Mouse (Mus musculus): ENCODE results near the gene Rnase2b. TPM values are rescaled to one million over a fixed set of nuclear protein-coding genes. Genes with fewer than 3 reads are reported as not detected.
"Not testable (repeated sequence)": the region's sequence is repeated elsewhere in the genome, so short reads cannot be mapped to it uniquely, and the experiment has no call there.

Rnase2b gene
- polyA plus RNA-seq (2012; rRNA removed): not detected in 2 replicates

DNA sequence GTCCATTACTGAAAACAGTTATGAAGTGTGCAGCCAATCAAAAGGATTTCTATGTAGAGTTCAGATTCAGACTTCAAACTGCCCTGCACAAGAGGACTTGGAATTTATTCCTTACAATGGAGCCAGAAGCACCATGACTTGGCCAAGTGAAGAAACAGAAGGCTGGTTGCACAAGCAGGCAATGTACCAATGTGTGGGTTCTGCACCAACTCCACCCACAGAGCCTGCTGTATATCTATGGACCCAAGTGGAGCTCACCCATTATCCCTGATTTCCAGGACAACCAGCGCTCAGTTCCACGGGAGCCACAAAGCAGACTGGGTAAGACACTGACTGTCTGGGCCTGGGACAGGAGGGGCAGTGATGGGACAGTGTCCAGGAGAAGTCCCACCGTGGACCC lies at the start of gene Rnase2b:
Gene Rnase2b (plus strand): TSS at position 285 of the 400 bp plus-strand sequence.
- DNase-seq (ENCODE audit: extremely low spot score in 1 of 2, low spot score in 1 of 2): not testable (repeated sequence)

DNA sequence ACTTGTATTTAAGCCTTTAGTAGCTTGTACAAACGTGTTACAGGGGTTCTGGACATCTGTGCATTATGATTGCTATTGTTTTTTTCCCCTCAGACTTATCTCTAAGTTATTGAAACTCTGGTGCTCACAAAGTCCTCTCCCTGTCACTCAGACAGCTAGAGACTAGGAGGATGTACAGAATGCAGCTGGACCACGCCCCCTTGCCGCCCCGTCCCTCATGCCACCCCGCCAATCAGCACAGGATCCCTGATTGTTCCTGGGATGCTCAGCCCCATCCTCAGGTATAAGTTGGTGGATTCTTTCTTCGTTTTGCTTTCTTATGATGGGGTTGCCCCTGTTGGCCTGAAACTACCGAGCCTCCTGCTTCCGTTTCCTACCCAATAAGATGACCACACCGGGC lies 48.6 kb upstream of the Rnase2b start:
- DNase-seq (ENCODE audit: extremely low spot score in 1 of 2, low spot score in 1 of 2): no peak

DNA sequence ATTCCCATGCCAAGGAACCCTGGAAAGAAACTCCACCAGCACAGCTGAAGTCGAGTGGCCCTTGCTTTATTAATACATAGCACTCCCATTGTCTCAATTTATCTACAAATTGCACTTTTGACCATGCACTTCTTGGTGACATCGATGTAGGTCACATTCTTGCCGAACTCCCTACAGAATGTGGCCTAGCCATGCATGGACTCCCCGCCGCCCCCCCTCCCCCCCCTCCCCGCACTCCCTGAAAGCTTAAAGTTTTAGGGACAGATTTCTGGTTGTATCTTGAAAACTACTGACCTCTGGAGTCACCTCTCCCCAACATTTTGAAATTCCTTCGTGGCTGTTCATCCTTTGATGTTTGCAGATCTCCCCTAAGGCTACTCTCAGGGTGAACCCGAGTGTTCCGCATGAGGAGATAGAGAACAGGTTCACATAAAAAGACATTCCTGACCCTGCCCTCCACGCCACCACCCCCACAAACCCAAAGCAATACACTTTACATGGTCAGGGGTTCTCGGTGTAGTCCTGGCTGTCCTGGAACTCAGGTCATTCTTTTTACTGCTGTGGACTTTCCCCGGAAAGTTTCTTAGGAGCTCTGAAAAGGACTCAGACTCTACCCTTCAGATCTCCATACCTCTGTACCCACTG lies 48.0 kb upstream of the Rnase2b start, which contains the start of gene Eddm3b:
Gene Eddm3b (plus strand): TSS at position 511 of the 645 bp plus-strand sequence.
- no peak for DNase-seq (ENCODE audit: extremely low spot score in 1 of 2, low spot score in 1 of 2)

DNA sequence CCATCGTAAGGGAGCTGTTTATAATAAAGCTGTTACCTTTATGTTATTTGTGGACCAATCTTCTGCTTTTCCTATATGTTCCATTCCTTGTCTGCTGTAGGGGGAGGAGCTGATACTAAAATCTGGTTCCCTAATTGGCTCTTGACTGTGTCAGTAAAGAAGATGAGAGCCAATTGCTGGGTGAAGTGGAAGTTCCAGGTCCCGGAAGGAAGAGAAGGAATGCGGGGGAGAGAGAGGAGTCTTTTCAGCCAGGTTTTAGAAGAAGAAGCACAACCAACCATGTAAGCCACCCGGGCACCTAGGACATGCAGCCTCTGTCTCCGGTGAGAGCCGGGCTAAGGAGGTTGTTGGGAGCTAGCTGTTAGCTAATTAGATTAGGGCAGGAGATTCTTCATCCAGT lies 36.4 kb upstream of the Rnase2b start:
- DNase-seq (ENCODE audit: extremely low spot score in 1 of 2, low spot score in 1 of 2): no peak

DNA sequence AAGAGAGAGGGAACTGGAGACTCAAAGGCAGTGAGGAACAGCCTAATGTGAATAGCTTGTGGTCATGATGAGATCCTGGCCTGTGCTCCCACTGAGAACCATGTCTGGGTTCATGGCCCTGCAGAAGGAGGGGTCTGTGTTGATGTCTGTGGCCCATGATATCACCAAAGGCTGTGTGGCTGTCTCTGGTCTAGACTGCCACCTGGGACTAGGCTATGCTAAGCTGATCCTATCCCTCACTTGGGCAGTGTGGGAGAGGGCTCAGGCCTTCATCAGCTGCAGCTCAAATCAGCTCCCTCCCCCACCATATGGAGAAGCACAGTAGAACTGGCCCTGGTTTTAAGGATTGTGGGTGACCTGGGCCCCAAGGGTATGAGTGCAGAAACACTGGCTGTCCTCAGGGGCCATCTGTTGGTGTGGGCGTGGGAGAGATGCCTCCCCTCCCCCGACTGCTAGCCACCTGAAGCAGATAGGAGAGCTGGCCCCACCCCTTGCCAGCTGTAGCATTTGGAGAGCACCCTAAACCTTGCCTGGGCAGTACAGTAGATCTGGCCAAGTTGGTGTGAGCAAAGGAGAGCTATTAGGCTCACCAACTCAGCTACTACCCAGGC lies 34.3 kb upstream of the Rnase2b start:
- no peak for DNase-seq (ENCODE audit: extremely low spot score in 1 of 2, low spot score in 1 of 2)

DNA sequence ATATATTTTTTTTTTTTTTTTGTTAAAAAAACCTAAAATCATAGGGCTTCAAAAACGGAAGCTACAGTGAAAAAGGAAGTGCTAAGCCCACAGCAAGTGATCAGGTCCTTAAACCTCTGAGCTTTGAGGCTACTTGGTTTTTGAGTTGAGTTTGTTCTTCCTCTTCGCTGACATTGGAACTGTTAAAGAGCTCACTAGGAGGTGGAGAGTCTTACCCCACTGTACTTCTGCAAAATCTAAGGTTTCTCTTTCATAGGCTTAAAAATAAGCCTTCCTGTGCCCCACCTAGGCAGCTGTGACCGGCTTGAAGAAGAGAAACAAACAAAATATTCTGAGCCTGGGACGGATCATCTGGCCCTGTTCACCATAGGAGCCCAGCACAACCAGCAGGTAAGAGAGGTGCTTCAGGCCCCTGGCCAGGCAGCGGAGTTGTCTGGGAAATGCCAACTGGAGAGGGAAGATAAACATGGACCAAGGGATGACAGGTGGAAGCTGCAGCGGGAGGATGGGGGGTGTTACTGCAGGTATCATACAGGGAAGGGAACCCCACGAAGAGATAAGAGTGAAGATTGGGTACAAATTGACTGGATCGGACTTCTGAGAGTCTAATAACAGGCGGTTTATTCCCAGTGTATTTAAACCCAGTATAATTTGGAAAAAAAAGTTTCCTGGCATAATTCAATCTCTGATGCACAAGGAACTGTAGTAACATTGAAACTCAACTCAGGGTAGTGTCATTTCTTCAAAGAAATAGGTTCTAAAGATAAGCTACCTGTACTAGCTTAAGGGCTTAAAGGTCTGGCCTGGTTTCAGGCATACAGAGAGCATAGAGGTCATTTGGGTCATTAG lies 33.1 kb upstream of the Rnase2b start:
- DNase-seq (ENCODE audit: extremely low spot score in 1 of 2, low spot score in 1 of 2): no peak

DNA sequence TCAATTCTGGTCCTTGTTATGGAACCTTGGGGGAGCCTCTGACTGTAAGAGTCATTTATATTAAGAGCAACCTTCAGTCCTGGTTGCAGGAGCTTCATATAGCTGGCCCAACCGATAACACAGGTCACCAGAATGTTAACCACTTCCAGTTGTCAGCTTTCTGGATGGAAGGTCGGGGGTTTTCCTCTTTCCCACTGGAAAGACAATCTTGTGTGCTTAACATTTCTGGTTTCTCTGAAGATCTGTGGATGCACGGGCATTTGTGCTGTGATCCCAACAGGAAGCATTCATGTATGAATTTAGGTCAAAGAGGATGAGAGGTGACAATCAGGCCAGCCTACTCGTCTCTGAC lies 32.5 kb upstream of the Rnase2b start:
- DNase-seq (ENCODE audit: extremely low spot score in 1 of 2, low spot score in 1 of 2): no peak

DNA sequence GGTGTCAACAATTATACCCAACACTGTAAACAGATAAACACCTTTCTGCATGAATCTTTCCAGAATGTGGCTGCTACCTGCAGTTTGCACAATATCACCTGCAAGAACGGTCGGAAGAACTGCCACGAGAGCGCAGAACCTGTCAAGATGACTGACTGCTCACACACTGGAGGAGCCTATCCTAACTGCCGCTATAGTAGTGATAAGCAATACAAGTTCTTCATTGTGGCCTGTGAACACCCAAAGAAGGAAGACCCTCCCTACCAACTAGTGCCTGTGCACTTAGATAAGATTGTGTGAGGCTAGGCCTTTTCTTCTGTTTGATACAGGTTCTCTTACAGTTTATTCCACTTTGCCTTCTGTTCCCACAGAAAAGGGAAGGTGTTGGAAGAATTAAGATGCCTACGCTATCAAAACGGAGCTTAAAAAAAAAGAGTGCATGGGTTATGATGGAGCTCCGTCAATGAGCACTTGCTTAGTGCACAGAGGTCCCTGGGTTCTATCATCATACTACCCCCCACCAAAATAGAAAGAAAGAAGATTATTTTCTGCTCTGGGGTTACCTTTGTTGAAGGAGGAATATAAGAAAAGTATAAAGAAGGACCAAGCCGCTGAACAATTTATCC lies 31.6 kb upstream of the Rnase2b start:
- DNase-seq (ENCODE audit: extremely low spot score in 1 of 2, low spot score in 1 of 2): no peak

DNA sequence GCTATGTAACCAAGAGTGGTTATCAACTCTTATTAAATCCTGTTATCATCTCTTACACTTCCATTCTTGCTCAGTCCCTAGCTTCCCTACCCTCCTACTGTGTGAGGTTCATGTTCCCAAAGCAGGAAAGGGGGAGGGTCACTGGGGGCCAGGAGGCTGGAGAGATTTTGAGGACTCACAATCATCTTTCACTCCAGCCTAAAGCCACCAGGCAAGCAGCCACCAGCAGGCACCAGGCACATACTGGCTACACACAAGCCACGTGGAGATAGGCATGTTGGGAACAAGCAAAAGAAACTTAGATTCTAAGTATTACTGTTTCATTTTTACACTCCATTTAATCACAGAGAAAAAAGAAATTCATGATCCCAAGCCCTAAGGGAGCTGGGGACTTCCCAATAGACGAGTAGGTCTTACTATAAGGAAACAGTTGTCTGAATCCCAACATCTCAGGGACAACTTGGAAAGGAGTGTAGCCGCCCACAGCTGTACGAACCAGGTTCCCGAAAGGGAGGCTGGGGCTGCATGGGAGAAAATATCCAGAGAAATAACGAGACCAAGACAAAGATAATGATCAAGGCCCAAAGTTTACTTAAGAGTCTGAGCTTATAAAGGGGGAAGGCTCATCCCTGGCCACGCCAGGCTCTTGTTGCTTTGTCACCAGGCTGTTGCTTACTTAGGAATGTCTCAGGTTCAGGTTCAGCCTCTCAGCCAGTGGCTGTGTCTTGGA lies 30.8 kb upstream of the Rnase2b start:
- no peak for DNase-seq (ENCODE audit: extremely low spot score in 1 of 2, low spot score in 1 of 2)

DNA sequence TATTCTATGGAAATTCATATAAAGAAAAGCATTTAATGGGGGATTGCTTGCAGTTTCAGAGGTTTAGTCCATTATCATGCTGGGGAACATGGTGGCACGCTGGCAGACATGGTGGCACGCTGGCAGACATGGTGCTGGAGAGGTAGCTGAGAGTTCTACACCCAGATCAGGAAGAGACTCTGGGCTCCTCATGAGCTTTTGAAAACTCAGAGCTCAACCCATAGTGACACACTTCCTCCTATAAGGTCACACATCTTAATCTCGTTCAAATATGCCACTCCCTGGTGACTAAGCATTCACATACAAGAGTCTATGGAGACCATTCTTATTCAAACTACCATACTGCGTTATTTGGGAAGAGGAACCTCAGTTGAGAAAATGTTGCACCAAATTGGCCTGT lies 29.7 kb upstream of the Rnase2b start:
- no peak for DNase-seq (ENCODE audit: extremely low spot score in 1 of 2, low spot score in 1 of 2)

DNA sequence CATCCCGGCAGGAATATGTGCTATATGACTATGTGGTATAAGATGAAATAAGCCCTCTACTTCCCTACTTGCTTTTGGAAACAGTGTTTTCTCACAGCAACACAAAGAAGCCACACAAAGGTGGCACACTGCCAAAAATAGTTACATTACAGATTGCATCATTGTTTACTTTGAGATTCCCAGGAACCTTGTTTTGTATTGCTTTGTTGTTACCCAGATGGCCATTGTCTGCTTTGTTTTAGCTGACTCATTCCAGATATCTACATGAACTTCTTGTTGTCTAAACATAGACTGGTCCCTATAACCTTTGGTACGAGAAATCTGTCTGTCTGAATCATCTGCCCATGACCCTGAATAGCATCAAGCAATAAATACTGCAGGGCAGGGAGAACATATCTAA lies 21.7 kb upstream of the Rnase2b start:
- no peak for DNase-seq (ENCODE audit: extremely low spot score in 1 of 2, low spot score in 1 of 2)

DNA sequence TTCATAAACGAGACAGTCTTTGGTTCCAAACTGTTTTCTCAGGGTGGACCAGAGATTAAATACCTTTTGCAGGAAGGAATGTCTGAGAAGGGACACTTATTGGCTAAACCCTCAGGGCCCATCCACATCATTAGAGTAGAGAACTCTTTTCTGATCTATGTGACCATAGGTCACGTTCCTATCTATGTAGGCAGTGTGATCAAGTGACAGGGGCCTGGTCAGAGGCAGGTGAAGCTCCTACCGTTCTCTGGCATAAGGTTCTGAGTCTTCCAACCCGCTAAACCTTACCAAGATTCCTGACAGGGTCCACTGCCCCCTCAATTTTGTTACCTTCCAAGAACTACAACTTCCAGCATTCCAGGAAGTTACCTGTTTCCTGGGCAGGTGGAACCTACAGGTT lies 19.9 kb upstream of the Rnase2b start:
- DNase-seq (ENCODE audit: extremely low spot score in 1 of 2, low spot score in 1 of 2): no peak

DNA sequence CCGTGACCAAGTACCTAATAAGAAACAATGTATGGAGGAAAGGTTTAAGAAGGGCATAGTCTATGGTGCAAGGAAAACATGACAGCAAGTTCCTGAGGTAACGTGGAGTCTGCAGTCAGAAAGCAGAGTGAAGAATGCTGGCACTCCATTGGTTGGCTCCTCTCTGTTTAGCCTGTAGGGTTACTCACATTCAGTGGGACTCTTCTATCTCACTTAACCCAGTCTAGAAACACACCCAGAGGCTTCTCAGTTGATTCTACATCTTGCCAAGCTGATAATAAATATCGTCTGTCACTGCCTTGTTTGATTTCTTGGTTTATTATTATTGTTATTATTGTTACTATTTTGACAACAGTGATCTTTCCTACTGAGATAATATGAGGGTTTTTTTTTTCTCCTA lies 19.5 kb upstream of the Rnase2b start:
- DNase-seq (ENCODE audit: extremely low spot score in 1 of 2, low spot score in 1 of 2): no peak

DNA sequence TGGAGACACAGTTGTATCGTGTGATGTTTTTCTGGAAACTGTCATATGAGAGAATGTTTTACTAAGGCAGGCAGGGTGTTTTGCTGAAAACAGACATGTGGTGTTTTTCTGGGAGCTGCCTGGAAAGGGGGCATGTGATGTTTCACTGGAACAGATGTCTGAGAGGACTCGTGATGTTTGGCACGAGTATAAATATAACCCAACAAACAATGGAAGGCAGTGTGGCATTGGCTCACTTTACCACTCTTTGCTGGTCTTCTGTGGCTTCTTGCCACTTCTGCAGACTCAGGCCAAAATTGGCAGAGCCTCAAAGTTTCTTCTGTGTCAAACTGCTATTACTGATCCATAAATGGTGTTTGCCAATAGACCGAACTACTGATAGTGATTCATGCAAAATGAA lies 18.8 kb upstream of the Rnase2b start:
- DNase-seq (ENCODE audit: extremely low spot score in 1 of 2, low spot score in 1 of 2): peak; percentile 26 to 32

DNA sequence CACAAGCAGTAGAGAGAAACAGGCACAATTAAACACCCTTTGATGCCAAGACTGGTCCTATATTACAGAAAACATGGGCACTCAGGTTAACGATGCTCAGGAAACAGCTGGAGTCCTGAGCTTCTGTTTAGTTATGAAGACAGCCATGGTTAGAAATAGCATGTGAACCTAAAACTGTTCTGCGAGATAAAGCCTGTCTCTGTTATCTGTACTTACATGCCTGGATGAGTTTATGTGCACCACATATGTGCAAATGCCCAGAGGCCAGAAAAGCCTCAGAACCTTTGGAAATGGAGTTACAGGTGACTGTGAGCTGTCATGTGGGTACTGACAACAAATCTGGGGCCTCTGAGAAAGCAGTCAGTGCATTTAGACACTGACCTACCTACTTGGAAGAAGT lies 18.1 kb upstream of the Rnase2b start:
- DNase-seq (ENCODE audit: extremely low spot score in 1 of 2, low spot score in 1 of 2): no peak

DNA sequence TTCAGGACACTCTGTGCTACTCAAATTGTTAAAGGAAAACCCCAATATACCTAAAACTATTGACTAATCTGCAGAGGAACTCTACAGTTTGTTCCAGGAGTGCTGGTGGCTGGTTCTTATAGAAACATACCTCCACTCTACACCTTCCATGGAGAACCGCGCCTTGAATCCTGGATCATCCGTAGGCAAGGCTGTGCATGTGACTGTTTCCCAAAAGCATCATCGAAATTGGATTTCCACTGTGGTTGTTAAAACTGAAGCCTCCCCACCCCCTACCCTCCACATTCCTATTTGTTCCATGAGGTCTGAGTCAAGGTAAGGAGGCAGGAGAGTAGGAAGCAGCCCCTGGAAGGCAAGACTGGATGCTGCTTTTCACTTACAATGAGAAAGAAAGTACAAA lies 17.6 kb upstream of the Rnase2b start:
- DNase-seq (ENCODE audit: extremely low spot score in 1 of 2, low spot score in 1 of 2): no peak

DNA sequence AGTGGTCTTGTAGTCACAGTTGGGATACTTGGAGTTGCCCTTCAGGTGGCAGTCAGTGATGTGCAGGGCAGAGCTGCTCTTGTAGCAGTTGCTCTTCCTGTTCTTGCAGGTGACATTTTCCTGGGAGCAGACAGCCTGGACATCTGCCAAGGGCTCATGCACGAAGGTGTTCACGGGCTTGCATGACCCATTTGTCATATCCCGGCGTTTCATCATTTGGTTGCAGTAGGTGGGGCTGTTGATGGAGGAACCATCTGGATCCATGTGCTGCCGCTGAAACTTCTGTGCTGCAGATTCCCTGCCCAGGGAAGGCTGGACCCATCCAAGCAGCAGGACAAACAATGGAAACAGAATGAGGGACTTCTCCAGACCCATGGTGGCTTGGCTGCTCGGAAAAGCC lies 16.5 kb upstream of the Rnase2b start:
- DNase-seq (ENCODE audit: extremely low spot score in 1 of 2, low spot score in 1 of 2): no peak

DNA sequence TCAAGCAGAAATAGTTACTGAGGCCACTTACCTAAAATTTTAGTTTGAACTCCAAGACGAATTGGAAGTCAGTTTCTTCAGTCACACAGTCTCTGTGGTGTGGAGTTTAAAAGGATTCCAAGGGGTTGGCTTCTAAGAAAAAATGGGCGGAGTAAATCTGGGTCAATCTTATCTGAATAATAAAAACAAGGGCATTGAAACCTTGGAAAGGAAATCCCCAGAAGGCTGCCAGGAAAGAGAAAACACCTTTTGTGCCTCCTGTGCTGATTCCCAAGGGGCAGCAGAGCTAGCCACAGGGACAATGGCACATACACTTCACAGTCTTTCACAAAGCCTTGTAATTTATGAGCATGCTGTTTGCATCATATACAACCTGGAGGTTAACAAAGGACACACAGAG lies 15.4 kb upstream of the Rnase2b start, which contains the start of gene Rnase1:
Gene Rnase1 (minus strand): TSS at position 101 of the 400 bp plus-strand sequence.
- DNase-seq (ENCODE audit: extremely low spot score in 1 of 2, low spot score in 1 of 2): no peak

DNA sequence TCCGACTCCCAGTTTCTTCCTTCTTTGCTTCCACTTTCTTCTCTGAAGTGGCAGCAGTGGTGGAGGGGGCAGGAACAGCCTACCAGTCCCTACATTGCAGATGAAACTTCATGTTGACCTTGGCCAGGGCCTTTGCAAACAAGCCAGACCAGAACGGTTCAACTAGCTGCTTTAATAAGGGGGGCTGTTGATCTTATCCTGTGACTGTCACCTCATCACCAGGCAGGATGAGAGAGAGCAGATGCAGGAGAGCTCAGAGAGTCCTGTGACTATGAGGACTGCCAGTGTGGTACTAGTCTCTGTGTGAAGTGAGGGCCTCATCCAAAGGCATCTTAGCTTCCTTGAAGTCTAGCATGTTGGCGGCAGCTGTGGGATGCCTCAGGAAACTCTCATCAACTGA lies 14.1 kb upstream of the Rnase2b start:
- DNase-seq (ENCODE audit: extremely low spot score in 1 of 2, low spot score in 1 of 2): no peak

DNA sequence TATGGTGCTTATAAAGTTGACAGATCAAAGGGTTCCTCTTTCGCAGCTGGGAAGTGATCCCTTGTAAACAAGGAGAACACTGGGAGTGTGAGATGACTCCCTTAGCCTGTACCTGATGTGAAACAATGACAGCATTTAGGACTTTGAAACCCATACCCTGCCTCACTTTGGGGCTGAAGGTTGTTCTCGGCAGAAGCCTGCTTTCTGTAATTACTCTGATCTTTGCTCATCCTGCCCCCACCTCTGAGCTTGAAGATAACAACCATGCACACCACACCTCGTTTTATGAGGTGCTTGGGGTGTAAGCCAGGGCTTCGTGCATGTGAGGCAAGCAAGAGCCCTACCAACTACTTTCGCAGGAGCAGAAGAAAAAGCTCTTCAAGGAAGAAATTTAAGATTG lies 12.9 kb upstream of the Rnase2b start:
- DNase-seq (ENCODE audit: extremely low spot score in 1 of 2, low spot score in 1 of 2): no peak

Measured in frontal cortex, adult 2 months (tissue).